Mouse (Mus musculus) spleen, embryonic (tissue): ENCODE results near the gene Itgb1bp1.

ENCODE experiments used
- CTCF ChIA-PET: fragments of 350-600 bp; sonication (Branson Sonifier 250); formaldehyde crosslinking; loops from one replicate; lab custom pipeline; 2022; lab: Charles Lee

The Itgb1bp1 gene

DNA sequence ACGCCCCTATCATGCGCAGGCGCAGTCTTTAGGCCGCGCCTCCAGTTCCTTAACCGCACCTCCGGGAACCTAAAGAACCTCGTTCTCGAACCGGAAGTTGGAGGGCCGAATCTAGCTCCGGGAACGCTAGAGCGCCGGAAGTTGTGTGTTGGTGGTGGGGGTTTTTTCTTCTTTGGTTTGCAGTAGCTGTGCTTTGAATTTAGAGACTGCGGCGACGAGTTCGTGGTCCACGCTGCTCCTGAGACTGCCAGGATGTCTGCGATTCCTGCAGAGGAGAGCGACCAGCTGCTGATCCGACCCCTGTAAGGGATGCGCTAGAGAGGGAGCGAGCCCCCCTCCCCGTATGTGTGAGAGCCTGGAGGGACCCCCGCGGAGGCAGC lies at the start of gene Itgb1bp1:
Gene Itgb1bp1, minus strand, starts transcription at position 42 of the 380 bp plus-strand sequence.
- CTCF ChIA-PET = interaction anchor here (1.1 kb wide), 1 partner anchor 31 kb away, joined by 3 read pairs; no protein-coding TSS in a partner anchor

DNA sequence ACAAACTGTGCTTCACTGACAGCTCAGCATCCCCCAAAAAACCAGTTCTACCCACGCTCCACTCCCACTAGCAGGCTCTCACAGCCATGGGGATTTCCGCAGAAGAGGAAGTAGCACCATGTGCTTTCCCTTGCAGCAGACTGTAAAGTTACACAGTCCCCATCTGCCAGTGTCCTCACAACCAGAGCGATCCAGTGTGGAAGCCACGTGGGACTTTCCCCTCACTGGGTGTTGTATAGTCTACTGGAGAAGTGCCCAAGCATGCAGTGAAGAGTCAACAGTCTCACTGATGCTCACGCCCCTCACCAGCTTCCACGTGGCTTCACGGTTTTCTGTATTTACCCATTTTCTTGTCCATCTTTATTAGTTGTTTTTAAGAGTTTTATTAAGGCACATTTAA lies 49.8 kb upstream of the Itgb1bp1 start:
- CTCF ChIA-PET = interaction anchor here (0.7 kb wide), 1 partner anchor 152 kb away, joined by 3 read pairs; no protein-coding TSS in a partner anchor

DNA sequence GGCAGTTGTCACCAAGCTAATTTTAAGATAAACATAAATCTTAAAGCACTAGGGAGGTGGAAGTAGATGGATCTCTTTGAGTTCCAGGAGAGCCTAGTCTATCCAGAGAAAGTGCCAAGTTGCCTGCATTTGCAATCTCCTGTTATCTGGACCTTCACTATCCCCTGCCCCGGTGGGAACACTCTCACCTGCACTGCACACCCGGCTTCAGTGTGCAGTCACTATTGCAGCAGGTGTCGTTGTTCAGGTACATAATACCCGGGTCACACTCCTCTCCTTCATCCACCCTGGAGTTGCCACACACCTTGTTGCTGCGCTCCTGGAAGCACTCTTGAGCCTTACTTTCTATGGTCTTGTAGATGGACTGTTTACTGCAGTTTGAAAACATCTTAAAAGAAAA lies 47.7 kb upstream of the Itgb1bp1 start:
- CTCF ChIA-PET = no interaction called here

DNA sequence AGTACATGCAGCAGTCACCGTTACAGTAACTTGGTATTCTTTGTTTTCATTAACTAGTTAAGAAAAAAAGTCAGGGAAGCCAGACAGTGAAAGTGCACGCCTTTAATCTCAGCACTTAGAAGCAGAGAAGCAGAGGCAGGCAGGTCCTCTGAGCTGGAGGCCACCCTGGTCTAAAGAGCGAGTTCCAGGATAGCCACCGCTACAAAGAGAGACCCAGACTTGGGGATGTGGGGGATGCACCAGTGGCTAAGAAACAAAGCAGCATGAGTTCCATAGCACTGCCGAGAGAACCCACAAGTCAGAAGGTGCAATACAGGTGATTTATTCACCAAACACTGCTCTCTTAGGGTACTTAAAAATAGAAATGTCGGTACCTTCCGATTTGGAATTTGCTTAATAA lies 46.9 kb upstream of the Itgb1bp1 start:
- CTCF ChIA-PET = no interaction called here

DNA sequence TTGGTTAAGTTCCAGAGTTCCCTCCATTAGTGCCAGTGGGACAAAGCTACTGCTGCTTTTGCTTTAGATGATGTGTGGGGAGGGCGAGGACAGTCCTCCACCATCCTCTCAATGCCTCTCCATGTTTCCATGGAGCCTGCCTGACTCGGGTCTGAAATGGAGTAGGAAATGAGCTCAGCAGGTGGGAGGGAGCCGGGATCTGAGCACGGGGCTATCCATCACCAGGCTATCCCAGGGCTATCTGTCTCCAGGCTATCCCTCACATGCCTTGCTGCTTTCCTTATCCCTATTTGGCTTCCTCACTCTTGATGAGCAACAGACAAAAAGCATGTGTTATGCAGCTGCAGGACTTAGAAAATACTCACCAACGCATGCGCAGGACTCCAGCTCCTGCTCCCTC lies 45.6 kb upstream of the Itgb1bp1 start:
- CTCF ChIA-PET = no interaction called here

DNA sequence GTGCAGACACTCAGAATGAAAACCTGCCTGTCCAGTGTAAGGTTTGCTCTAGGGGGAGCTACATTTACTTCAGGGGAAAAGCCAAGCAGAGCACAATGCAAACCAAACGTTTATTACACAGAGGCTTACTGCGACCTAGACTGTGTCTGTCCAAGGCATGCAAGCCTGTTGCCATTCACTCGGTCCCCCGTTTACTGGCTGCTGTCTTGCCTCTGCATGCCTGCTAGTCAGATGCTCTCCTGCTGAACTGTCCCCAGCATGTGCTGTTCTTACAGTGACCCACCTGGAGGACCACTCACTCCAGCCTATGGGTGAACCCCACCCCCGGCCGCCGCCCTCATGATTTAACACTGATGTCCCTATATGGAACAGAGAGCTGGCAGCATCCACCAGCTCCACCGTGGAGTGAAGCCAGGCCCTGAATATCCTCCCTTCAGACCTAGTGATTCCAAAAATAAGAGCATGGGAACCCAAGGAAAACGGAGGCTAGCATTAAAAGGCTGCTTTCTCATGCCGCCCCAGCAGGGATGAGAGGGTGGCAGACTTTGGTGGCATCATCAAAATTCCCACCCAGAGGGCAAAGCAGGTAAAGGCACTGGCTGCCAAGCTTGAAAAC lies 45.0 kb upstream of the Itgb1bp1 start:
- CTCF ChIA-PET = no interaction called here

DNA sequence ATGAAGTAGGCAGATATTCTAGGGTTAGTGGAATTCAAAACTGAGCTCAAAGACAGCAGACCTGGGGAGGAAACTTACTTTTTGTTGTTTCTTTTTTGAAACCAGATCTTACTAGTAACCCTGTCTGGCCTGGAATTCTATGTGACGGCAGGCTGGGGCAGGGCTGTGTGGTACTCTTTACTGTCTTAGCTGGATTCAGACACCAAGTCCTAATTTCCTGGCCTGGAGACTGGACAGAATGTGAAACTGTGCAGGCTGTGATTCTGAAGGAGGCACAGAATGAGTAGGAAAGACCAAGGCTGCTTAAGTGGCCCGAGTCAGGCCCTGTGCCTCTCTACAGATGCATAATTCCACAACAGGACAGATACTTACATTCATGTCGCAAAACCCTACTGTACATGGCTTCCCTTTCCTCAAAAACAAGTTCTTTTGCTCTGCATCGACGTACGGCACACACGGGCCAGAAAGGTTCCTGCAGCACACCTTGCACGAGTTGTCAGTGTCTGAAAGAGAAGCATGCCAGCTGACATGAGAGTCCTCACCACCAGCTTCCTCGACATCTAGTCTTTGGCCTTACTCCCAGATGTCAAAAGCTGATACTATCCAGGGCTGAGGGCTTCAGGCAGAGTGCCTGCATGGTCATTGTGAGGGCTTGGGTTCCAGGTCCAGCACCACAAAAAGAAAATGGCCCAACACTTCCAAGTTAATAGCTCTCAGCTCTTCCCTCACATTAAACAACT lies 43.7 kb upstream of the Itgb1bp1 start:
- CTCF ChIA-PET = no interaction called here

DNA sequence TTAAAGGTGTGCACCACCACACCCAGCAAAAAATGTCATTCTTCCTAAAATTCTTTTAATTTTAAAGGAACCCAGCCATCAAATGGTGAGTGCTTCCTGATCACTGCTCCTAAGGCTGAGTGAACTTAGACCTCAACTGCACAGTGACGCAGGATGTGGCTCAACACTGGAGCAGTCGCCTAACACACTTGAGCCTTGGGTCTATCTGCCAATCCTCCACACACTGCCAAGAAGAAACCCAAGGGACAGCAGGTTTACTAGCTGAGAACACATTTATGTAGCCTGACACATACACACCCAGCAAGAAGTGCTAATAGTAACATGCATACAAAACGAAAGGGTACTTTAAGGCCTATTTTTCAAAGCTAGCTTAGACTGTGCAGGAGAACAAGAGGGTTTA lies 40.2 kb upstream of the Itgb1bp1 start:
- CTCF ChIA-PET = no interaction called here

DNA sequence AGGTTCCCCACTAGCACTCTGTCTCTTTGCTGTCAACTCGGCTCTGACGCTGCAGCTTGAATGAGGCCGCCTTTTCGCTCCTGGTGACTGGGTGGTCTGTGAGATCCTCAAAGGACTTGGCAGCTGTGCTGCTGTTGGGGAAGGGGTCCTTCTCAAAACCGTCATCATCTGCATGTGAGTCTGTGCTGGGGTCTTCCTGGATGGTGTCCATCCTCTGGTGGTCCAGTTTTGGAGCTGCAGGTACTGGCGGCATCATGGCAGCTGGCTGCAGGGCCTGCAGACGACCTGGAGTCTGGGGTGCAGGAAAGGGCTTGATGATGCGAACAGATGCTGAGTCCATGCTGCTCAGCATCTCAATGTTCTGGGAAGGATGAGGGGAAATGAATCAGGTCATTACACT lies 39.2 kb upstream of the Itgb1bp1 start:
- CTCF ChIA-PET = no interaction called here

DNA sequence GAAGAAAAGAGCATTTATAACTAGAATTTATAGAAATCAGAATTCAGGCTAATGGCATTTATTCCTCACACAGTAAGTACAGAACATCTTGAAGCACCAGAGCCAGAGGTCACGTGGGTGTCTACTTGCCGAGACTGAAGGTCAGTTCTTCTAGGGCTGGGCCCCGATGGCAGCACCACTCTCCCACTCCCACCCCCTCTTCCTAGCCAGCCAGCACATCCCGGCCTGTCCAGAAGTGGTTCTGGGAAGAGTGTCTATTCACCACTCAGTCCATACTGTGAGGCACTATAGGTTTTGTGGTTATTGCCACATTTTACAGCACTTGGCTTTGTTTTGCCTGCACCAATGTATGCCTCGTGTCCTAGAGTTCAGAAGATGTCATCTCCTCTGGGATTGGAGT lies 38.0 kb upstream of the Itgb1bp1 start:
- CTCF ChIA-PET = no interaction called here

DNA sequence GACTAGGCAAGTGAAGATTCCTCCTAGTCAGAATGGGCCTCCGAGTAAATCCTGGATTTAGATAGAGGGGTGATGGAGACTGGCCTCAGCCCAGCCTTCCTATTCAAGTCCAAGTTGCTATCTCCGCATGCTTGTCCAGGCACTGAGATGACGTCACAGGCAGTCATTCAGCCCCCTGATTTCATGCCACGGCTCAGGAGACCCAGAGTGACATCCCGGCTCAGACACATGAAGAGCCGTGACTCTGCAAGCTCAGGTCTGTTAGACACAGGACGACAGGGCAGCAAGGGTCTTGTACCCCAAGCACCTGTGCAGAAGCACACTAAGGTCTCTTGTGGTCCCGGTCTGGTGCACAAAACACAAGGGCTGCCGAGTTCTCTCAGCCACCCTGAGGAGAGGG lies 36.8 kb upstream of the Itgb1bp1 start:
- CTCF ChIA-PET = no interaction called here

DNA sequence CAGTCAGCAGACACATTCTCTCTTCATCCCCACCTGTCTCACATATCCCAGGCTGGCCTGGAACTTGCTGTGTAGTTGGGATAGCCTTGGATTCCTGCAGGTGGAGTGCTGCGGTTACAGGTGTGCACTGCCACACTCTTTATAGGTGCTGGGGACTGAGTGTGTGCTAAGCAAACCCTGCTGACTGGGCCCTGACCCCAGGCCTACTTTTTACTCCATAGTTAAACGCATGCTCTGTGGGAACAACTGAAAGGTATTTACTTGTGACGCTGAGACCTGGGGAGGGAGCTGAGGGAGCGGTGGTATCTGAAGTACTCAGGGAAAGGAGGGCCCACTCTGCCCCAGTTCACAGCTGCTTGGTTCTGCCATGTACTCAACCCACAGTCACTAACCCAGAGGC lies 36.2 kb upstream of the Itgb1bp1 start:
- CTCF ChIA-PET = no interaction called here

DNA sequence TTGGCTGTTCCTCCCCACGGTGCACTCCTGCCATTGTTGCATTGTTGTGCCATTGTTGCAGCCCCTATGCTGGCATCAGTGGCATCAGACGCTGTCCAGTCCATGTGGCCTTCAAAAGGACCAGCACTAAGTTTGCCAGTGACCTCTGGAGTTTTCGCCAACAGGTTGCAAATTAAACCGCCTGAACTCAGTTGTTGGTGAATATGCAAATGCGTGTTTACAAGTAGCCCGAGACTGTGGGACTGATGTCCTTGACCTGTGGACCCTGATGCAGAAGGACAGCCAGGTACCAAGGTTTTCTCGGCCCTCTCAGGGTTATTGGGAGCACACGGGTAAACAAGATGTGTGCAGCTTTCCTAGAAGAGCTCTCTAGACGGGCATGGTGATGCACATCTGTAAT lies 35.1 kb upstream of the Itgb1bp1 start:
- CTCF ChIA-PET = no interaction called here

DNA sequence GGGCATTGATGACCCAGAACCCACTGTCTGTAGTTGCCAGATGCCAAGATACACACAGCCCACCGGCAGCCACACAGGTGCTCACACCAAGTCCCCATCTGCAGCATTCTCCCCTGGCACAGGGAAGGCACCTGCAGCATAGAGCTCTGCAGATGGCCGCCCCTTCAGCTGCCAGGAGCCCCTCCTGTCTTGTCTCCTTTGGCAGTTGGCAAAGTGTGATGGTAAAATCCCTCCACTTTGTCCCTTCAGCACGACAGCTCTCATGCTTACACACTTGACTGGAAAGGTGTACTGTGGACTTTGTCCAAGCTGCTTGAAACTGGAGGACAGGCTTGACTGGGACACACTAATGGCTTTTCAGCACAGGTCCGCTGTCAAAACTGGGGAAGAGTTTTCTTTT lies 34.2 kb upstream of the Itgb1bp1 start:
- CTCF ChIA-PET = no interaction called here

DNA sequence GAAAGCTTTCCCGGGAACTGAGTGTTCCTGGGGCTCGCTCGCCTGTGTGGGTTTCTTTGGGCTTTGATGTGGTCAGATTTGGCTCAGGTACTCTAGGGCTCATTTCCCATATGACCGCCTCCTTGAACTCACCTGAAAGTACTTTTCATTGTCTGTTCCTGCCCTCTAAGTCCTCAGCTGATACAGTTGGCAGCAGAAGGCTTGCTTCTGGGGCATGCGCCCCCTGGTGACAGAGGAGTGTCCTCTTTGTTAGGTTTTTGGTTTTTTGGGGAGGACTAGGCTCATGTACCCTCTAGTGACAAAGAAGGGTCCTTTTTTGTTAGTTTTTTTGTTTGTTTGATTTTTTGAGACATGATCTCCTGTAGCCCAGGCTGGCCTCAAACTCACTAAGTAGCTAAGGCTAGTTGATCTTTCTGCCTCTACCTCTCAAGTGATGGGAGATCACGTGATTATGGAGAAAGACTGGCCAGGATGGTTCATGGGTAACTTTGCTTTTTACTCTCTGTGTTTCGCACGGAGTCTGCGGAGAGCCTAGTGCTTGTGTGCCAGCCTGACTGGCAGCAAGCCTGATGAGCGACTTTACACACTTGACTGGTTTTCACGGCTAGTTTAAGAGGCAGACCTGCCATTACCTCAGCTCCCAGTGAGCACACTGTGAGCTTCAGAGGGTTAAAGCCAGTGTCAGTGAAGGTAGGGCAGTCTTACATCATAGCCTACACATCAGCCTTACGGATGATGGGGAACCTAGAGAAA lies 32.2 kb upstream of the Itgb1bp1 start:
- CTCF ChIA-PET = no interaction called here

DNA sequence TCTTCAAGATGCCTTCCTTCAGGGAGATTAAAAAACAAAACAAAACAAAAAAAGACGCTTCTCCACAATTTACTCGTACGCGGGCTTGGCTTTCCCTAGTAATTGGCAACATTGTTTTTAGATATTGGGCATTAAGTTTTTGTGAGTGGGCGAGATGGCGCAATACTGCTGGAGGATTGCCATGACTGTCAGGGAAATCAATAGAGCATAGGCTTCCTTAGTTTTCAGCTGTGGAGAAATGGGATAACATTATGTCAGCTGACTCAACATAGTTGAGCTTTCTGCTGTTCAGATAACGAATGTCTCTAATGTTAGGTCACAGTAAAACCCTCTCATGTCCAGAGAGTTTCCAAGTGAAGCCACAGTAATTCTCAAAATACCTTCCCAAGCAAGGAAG lies 30.8 kb upstream of the Itgb1bp1 start:
- CTCF ChIA-PET = interaction anchor here (0.6 to 0.9 kb wide), 2 partner anchors 31 to 34 kb away, joined by 3 to 6 read pairs; partner anchors contain the start of gene Itgb1bp1

DNA sequence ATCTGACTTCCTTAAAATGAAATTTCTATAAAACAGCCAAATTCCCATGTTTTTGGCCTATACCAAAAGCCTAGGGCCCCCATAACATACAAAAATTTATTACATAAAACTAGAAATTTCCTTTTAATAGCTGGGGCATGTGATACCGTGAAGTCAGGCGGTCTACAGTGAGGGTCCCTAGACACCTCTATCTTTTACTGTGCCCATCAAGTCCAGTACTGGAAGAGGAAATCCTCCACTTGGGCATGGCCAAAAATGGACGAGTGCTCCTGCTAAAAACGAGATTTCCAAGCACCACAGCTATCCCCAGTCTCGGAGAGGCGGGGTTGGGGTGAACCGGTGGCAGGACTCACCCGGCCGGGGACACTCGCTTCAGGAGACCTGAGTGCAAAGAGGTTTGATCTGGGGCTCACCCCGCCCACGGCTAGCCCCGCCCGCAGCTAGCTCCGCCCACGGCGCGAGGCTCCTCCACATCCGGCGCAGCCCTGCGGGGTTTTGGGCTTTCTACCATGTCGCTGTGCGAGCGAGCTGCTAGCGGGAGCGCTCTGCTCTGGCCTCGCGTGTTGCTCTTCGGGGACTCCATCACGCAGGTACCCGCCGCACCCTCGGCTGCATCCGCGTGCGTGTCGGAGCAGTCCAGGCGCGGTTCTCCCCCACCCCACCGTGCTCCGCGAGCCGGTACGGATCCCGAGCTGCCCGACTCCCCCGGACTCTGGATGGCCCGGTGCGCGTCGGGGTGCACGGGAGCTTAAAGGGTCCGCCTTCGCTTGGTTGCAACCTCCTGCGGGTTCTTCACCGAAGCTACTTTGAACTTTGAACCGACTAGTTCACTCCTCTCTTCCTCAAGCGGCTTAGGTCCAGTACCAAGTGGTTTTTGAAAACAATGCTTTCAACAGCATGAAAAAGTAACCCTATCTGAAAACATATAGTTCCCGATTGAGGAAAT lies 30.1 kb upstream of the Itgb1bp1 start, which contains the start of gene Iah1:
Gene Iah1, plus strand, starts transcription at position 467 of the 946 bp plus-strand sequence.
- CTCF ChIA-PET = interaction anchor here (0.5 to 0.9 kb wide), 4 partner anchors 12 to 139 kb away, joined by 3 to 6 read pairs (median 4); partner anchors contain the start of gene Itgb1bp1

DNA sequence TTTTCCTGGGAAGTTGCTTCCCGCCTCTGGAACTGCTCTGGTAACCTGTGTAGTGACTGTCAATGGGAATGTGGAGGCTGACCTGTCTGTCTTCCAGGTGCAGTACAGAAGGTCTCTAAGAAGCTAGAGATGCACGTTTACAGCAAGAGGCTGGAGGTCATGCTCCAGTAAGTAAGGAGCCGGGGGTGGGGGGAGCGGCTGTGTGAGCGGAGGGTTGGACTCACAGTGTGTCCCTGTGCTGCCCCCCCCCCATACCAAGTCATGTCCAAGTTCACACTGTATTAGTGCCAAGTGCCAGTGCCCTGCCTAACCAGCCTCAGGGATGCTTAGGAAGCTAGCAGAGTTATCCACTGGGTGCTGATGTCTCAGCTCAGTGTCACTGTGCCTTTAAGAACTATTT lies 26.1 kb upstream of the Itgb1bp1 start:
- CTCF ChIA-PET = no interaction called here

DNA sequence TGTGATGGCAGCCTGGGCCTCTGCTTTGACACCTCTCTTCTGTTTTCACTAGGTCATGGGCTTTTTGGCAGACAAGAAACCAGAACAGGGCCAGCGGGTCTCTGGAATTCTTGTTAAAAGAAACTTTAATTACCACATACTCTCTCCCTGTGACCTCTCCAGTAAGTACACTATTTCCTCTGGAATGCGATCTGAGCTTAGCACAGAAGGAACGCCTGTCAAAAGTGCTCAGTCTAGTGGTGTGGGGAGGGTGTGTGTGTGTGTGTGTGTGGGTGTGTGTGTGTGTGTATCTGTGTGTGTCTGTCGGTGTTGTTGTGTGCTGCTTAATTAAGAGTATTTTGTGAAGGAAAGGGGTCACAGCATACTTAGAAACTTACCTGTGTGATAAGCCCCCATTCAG lies 20.6 kb upstream of the Itgb1bp1 start:
- CTCF ChIA-PET = no interaction called here

DNA sequence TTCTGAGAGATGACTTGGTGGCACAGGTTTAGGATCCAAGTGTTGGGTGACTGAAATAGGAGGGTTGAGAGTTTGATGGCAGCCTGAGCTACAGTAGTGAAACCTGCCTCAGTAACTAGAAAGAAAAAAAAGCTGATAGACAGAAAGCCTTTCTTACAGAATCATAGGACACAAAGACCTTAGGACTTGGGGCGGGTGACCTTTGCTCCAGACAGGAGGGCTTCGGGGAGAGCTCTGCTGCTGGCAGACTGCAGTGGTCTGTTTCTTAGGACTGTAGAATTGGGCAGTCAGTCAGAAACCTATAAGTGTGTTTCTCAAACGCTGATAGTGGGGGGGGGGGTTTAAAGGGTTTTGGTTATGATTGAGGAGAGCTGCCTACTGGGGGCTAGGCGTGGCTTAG lies 19.7 kb upstream of the Itgb1bp1 start:
- CTCF ChIA-PET = no interaction called here

DNA sequence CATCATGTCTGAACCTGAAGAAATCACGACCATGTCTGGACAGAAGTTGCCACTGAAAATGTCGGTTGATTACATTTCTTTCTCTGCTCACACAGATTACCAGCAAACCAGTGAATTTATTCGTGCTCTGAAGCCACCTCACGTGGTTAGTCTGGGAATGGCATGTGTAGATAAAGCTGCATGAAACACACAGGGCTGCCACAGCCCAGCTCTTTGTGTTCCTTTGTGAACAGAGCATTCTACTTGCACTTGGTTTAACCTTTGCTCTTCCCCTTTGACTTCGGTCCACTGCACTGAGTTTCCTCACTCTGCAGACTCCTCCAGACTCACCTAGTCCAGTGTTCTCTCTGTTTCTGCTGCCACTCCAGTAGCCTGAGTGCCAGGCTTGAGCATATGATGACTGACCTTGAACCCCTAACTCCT lies 16.3 kb upstream of the Itgb1bp1 start:
- CTCF ChIA-PET = no interaction called here
